Mouse (Mus musculus) fibroblast of lung, adult 2 months (primary cell): ENCODE measurements around the gene Polg.

Experiments used
- DNase-seq: peaks from one replicate; pipeline ENCODE4 v3.0.0-alpha.2; 2011; ENCODE audit warnings: low read depth

Gene Polg

DNA sequence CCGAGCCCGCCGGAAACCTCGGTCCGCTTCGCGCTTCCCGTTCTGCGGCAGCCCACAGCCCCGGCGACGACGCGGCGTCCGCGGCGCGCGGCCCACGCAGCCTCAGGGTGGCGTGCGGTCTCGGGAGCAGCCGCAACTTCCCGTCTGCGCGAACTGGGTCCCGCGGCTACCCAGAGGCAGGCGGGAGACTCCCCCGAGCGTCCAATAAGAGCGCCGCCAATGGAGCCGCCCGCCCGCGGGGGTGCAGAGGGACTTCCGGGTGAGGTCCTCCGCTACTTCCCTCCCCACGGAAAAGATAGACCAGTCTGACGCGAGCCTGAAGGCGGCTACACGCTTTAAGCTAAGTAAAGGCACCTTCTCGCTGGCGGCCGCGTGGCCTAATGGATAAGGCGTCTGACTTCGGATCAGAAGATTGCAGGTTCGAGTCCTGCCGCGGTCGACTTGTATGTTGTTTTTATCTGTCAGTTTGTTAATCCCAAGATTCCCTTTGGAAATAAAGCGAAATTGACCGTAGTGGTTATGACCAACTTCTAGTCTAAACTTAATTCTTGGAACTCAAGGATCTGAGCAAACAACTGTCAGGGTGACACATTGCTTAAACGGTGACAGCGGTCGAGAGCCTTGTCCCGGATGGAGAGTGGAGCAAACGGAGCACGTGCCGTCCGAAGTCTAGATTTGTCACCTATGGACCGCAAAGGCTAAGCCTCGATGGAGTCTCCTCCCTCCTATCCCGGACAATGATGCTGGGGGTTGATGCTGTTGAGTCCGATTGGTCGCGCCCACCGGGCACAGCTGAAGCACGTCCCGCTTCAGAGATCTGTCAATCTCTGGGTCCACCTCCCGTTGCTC lies at the start of gene Polg:
Gene Polg (minus strand): TSS at position 310 of the 849 bp plus-strand sequence.
- DNase-seq, result peak; percentile 96

DNA sequence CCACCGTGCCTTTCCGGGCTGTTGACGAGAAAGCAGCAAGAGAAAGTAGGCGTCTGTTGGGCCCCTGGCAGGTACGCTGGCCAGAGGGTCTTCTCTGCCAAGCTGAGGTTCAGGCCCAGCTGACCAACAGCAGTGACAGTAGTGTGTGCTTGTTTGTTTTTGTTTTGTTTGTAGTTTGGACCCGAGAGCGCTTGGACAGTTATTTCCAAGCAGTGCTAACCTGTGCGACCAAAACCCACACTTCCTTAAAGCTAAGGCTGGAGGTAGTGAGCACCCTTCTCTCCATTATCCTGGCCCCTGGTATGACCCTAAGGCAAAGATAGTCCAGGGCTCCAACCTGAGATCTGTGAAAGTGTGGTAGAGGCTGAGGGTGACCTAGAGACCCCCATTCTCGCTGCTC lies 49.7 kb upstream of the Polg start:
- no peak for DNase-seq

DNA sequence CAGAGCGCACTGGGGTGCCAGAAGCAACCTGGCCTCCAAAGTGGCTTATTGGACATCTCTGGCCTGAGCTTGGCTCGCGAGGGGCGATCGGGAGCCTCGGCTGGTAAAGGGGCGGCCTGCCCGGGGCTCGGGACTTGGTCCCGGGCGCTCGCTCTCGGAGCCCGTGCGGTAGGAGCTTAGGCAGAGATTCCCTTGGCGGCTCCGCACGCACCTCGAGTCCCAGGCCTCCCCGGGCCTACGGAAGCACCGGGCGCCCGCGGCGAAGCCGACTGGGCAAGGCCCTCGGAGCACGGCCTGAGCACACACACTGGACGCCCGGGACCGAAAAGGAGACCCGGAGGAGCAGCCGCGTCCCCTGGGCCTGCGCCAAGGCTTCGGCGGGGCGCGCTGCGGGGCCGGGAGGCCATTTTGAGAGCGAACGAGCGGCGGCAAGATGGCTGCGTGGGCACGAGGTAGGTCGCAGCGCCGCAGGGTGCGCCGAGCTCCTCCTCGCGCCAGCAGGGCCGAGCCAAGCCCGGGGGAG lies 49.1 kb upstream of the Polg start:
- DNase-seq, result no peak

DNA sequence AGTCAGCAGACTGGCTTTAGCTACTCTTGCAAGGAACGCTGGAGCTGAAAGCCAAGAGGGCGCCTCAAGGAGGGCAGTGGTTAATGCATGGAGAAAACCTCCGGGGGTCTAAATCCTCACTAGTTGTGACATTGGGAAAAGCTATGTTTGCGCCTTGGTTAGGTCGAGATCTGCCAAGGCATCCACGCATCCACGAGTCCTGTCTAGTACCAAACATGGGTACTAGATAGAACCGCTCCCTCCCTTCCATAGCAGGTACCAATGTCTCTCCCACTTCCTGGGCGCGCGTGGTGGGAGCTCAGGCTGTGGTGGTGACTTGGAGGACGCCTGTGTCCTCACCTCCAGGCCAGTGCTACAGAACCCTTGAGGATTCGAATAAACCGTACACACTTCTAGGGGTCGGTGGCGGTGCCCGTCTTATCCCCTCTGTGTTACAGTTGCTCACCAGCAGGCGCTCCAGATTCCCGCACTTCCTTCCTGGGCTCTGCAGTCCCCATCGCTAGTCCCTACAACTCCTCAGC lies 48.3 kb upstream of the Polg start:
- no peak for DNase-seq

DNA sequence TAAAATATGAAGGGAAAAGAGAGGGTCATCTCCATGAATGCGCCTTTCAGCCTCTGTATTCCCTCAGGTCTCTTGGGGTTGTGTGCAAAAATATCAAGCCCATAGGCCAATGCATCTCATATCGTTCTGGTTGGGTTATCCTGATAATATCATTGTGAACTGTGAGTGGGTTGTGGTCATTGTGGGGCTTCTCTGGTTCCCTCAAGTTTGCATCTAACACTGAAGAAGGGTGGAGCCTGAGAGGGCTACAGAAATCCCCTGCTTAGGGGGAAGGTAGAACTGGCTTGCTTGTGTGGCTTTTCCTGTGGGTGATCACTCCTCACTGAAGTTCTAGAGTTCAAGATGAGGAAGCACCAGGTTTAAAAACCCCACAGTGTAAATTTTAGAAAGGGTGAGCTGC lies 47.3 kb upstream of the Polg start:
- DNase-seq, result no peak

DNA sequence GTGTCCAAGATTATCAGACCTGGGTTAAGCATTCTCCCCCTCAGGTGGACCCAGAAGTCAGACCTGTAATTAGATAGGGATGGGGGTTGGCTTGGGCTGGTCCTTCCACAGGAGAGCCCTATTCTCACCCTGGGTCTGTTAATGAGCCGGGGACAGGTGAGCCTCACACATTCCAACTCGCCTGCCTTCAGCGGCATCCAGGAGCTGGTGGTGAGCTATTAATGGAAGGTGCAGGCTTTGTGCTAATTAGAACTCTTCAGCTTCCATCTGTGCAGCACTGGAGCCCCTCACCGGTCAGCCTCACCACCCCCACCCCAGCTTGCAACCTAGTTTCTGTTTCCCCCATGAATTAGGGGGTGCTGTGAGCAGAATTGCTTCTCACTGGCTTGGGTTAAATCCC lies 46.3 kb upstream of the Polg start:
- no peak for DNase-seq

DNA sequence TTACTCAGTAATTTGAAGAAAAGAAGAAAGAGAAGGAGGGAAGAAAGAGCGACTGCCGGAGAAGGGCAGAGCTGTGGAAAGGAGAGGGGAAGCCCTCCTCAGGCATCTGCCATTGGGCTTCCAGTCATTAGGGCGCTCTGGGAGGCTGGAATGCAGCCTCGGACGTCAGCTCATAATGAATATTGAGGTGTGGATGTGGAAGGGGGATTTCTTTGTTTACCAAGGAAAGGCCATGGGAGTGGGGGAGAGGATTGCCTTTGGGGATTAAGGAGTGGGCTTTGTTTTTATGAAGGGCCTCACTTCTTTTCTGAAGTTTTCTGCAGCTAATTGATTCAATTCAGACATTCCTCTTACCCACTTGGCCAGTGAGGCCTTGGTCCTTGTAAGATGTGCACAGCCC lies 45.5 kb upstream of the Polg start:
- DNase-seq, result no peak

DNA sequence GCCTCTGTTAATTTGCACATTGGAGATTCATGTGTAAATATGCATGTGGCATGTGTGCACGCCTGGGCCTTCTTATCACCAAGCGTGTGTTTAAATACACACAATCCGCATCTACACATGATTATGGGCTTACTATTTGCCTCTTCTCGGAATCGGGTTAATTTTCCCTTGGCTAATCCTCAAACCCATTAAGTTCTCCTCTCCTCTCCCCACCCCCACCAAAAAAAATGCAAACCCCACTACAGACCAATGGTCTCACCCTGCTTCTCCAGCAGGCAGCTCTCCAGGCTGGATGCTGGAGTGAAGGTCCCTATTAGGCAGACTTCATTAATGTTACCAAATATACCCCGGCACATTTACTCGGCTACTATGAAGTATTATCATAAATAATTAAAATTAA lies 45.0 kb upstream of the Polg start:
- DNase-seq, result no peak

DNA sequence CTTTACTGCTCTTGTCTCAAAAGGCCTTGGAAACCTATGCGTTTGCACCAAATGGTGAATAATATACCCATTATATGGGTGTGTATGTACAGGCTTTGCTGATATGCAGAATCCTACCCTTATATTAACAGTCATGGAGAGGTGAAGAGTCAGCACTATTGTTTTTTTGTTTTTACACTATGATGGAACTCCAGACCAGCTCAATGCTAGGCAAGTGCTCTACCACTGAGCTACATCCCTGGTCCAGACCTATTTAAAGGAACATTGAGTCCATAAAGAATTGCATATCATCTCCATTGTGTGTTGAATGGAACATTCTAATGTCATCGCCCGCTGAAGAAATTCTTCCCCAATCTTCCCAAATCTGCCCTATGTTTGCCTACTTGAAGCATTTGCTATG lies 44.5 kb upstream of the Polg start:
- DNase-seq, result no peak

DNA sequence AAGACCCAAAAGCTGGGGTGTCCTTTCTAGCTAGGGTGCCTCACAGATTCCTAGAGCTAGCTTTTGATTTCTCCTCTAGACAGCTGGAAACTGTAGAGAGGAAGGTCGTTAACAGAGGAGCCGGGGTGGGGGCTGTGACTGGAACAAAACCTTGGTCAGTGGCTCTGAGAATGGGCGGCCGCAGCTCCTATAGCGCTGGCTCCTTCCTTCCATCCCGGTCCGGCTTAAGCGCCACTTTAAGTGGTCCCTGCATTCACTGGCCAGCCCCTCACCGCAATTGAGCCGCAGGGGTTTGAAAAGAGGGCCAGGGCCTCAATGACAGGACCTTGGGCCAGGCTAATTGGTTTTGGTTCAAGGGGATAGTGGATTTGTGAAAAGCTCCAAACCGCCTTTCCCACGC lies 43.5 kb upstream of the Polg start:
- DNase-seq, result no peak

DNA sequence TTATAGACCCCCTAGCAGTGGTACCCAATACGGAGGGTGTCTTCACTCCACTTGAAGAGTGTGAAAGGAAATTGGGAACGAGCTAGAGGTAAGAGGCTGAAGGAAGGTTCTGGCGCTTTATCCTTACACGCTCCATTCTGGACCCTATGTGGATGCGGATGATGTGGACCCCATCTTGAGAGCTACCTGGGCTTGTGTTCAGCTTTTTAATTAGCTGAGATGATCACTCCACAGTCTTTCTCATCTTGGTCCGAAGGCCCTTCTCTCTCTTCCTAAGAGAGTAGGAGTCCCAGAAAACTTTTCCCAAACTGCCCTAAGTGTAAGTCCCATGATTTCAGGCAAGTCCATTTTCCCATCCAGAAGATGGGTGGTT lies 43.1 kb upstream of the Polg start:
- no peak for DNase-seq

DNA sequence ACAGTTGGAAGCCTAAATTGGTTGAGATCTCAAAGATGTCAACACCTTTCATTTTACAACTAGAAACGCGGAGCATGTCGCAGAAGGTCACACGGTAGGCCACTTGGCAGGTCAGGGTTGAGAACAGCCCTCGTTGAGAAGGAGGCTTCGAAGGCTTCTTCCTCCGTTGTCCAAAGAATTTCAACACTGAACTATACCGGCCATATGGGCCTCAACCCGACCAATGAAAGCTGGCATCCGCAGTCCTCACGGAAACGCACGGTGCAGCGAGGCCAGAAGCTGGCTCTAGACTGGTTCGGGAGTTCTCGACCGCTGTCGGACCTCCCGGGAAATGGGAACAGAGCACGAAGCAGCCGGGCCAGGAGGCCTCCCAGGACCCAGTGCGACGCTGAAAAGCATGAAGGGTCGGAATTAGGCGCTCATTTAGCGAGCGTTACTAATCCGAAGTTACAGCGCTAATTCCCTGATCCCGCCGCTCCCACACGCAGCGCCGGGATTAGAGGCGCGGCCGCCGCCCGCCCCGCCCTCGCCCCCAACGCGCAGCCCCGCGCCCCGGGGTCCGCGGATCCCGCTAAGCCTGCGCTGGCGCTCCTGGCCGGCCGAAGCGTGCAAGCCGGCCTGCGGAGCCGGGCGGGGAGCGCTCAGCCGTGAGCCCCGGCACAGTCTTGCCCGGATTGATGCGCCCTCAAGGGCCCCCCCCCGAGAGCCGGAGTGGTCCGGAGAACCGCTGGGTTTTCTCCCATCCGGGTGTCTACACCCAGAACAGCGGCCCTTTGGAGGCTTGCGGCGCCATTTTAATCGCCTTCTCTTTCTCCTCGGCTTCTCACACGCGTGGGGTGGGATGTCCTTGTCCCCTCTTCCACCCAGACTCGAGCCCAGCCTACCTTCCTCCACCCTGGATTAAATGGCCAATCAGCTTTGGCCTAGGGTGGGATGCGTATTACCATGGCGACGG lies 42.4 kb upstream of the Polg start:
- DNase-seq, result no peak

DNA sequence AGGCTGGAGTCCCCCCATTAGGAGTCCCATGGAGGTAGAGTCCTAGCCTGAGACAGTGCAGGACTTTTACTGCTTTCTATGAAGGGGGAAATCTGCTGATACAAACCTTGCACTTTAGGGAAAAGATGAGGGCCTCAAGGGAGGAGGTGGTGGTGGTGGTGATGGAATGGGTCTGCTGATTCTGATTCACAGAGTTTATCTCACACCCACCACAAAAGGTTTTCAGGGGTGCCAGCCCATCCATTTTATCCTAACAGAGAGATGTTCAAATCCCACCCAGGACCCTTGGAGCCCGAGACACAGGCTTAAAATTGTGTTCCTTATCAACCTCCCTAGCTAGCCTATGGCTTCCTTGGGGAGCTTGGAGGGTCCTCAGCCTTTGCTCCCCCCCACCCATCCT lies 41.6 kb upstream of the Polg start:
- DNase-seq, result no peak

DNA sequence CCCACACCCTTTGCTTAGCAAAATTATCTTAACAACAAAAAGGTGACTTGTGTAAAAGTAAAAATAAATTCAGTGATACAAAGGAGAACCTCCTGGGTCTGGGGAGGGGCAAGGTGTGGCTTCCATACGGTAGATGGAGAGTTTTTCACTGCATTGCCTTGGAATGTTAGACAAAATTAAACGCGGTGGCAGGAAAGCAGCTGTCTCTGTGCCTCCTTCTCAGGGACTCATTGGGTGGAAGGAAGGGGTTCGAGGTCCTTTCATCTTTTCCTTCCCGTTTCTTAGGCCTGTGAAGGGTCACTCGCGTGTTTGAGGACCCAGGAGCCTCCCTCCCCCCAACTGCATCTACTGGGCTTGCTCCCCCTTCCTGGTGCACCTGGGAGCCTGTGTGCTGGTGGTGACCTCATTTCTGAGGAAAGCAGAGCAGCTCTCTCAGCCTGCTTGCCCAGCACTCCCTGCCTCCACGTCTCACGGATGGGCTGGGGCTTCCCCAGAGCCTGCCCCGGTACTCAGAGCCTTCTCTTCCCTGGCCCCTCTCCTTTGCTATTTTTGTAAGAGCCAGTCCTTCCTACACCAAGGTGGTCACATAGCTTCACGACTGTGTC lies 41.0 kb upstream of the Polg start:
- no peak for DNase-seq

DNA sequence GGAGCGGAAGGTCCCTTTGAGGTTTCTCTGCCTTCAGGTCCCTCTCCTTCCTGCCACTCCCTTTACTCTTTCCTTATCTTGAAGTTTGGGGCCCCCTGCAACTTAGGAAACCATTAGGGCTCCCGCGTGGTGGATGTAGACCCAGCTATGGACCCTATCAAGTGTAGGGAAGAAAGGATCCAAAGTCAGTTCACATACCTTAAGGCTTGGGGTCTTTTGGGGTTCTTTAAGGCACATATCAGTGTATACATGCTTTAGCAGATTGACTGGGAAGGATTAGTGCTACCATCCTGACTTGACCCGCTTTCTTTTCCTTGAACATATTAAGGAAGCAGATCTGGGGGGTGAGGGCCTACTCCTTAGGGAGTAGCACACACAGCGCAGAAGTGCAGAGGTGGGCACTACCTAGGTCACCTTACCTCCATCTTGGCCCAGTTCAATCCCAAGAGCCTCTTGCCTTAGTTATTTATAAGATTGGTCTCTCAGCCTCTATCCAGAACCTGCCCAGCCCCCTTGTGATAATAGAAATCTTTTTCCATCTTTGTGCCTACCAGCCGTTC lies 40.4 kb upstream of the Polg start:
- no peak for DNase-seq

DNA sequence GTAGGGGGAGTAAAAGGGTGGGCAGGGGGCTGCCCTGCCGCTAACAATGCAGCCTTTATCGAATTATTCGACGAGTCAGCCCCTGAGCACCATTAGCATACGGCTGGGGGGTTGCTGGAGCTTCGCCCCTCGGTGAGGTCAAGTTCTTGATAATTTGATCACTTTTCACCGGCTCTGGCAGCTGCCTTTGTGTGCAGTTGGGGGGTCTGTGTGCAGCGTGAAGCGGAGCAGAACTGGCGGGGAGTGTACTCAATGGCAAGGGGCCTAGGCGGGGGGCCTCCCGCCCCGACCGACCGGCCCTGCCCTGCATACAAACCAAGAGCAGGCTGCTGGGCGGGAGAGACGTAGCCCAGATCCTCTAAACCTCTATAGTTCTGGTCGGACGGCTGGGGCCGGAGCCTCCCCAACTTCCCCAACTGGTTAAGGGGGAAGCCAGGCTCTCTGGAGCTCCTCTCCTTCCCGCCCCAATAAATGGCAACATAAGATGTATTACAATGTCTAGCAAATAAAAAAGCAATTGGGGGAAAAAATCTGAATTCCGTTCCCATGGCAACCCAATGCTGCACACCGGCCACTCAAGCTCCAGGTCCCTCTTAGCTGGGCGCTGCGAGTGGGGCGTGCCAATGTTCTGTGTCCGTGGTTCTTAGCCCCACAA lies 39.8 kb upstream of the Polg start:
- DNase-seq, result no peak

DNA sequence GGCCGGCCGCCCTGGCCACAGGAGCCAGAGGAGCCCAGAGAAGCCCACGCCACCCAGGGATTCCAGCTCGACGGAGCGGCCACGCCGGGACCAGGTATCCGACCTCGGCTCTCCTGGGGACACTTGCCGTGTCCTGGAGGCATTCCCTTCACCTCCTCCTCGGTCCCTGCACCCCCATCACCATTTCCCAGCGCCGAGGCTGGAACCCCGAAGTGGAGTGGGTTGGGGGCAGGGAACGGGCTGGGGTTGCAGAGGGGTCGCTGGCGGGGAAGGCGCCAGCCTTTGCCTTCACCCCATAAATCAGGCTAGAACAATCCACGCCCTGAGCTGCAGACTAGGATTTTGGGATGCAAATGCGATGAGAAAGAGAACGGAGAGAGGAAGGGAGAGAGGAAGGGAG lies 39.2 kb upstream of the Polg start:
- no peak for DNase-seq

DNA sequence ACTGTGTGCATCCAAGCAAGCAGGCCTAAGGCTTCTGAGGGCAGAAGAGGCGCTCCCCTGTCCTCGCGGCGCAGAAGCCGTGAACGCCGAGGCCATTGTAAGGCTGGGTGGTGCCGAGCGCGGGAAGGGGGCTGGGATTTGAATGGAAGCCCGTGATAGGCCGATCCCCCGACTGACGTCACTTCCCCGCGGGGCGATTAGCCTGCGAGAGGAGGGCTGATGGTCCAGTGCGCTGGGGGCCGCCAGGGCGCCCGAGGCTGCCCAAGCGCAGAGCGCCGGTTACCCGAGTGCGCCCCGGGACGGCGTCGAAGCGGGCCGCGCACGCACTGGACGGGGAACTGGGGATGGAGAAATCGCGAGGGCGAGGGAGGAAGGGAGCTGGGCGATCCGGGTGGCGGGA lies 38.6 kb upstream of the Polg start:
- DNase-seq, result no peak

DNA sequence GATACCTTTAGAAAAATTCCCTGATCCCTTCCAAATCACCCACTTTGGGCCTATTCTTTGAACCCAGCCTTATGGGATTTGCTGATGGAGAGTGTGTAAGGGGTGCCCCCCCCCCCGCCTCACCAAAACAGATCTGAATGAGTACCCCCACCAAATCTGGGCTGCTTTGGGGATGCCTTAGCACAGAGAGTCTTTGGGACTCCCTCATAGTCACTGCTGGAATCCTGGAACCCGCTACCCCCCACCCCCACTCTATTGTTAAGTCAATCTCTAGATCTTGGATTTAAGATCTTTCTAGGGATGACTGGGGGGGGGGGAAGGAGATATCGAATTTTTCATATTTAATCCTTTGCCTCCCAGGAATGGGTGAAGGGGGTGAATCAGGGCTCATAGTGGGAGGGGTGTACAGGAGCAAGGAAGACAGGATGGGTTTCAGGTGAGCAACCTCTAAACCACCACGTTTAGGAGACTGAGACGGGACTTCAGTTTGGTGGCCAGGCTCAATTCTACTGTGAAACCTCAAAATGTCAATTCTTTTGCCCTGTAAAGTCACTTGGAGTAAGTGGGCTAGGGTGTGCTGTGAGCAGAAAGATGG lies 37.6 kb upstream of the Polg start:
- DNase-seq, result no peak

DNA sequence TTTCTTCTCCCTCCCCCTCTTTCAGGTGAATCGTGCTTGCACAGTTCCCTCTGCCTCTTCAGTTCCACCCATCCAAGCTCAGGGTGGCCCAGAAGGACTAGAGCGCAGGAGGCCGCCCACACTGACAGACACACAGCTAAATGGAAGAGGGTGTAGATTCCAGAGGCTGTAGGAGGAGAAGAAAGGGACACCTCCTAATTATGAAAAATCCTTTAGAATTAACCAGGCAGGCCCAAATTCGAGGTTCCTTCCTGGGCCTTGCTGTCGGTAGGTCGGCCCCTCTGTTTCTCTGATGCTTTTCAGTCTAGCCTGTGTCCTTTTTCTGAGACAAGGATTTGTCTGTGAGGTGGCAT lies 36.9 kb upstream of the Polg start:
- DNase-seq, result no peak
